In the genomic region with DNA sequence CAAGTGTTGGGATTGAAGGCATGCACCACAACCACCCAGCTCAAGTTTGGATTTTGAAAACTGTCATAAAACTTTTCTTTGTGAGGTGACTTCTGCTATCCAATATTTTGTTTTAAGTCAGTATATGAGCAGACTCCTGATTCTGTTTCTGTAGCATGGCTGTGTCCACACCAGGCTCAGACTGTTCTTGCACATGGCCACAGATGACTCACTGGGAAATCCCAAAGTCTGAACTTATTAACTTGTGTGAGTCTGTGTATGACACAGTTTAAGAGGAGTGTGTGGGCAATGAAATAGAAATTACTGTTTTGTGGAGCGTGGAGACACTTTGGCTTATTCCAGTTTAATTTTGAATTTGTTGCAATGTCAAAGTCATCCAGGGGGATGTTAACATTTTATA, we compare ENCODE assay signal across 27 mouse cellular contexts.
"Had no signal": no experiment of that assay in that cellular context is flagged by ENCODE, and none has a peak within 500 bp of the region (broad histone marks: within the 10 kb centered on the region; RNA-seq: fewer than 3 reads in every experiment).

No protein-coding gene starts in this region.

- H3K4me3 ChIP-seq: embryonic facial prominence, embryonic 10.5 days; embryonic facial prominence, embryonic 12.5 days; embryonic facial prominence, embryonic 13.5 days; embryonic facial prominence, embryonic 15.5 days; erythroblast, embryonic 14.5 days; forebrain, embryonic 10.5 days; forebrain, embryonic 12.5 days; forebrain, embryonic 13.5 days; forebrain, embryonic 15.5 days; gastrocnemius, adult 2 months; heart, adult 2 months had no signal

- H3K27ac ChIP-seq: embryonic facial prominence, embryonic 10.5 days; embryonic facial prominence, embryonic 12.5 days; embryonic facial prominence, embryonic 13.5 days; embryonic facial prominence, embryonic 15.5 days; forebrain, embryonic 10.5 days; forebrain, embryonic 12.5 days; forebrain, embryonic 13.5 days; forebrain, embryonic 15.5 days; gastrocnemius, adult 2 months; heart, adult 2 months had no signal

- ATAC-seq: forebrain, embryonic 13.5 days; forebrain, embryonic 14.5 days; forebrain, embryonic 15.5 days; forebrain, embryonic 16.5 days; forebrain, postnatal 0 days had no signal

- H3K36me3 ChIP-seq: embryonic facial prominence, embryonic 10.5 days; embryonic facial prominence, embryonic 12.5 days; embryonic facial prominence, embryonic 13.5 days; embryonic facial prominence, embryonic 15.5 days; forebrain, embryonic 10.5 days; forebrain, embryonic 12.5 days; forebrain, embryonic 15.5 days had no signal

- H3K9ac ChIP-seq: embryonic facial prominence, embryonic 12.5 days; embryonic facial prominence, embryonic 13.5 days; embryonic facial prominence, embryonic 15.5 days; forebrain, embryonic 12.5 days; forebrain, embryonic 13.5 days; forebrain, embryonic 15.5 days; forebrain, postnatal 0 days had no signal

- H3K4me2 ChIP-seq: embryonic facial prominence, embryonic 12.5 days; embryonic facial prominence, embryonic 13.5 days; embryonic facial prominence, embryonic 15.5 days; forebrain, embryonic 12.5 days; forebrain, embryonic 13.5 days; forebrain, embryonic 15.5 days had no signal

- H3K4me1 ChIP-seq: embryonic facial prominence, embryonic 10.5 days; embryonic facial prominence, embryonic 12.5 days; embryonic facial prominence, embryonic 13.5 days; embryonic facial prominence, embryonic 15.5 days; forebrain, embryonic 10.5 days; forebrain, embryonic 12.5 days; forebrain, embryonic 13.5 days; forebrain, embryonic 15.5 days had no signal

- H3K9me3 ChIP-seq: embryonic facial prominence, embryonic 10.5 days; embryonic facial prominence, embryonic 12.5 days; embryonic facial prominence, embryonic 13.5 days; embryonic facial prominence, embryonic 15.5 days; forebrain, embryonic 10.5 days; forebrain, embryonic 12.5 days; forebrain, embryonic 13.5 days; forebrain, embryonic 15.5 days had no signal

- H3K27me3 ChIP-seq: embryonic facial prominence, embryonic 12.5 days; embryonic facial prominence, embryonic 13.5 days; embryonic facial prominence, embryonic 15.5 days; forebrain, embryonic 12.5 days; forebrain, embryonic 13.5 days; forebrain, embryonic 15.5 days had no signal

- DNase-seq: cerebellum, adult 9-10 months; cerebellum, adult 9-11 months; cerebellum, postnatal 10 days; cerebellum, postnatal 14 days; cerebellum, postnatal 25 days; cerebellum, postnatal 36 days; embryo, embryonic 11 days; forebrain, postnatal 0 days; gastrocnemius, adult 2 months; gastrocnemius, postnatal 10 days; gastrocnemius, postnatal 14 days; gastrocnemius, postnatal 25 days; gastrocnemius, postnatal 36 days; heart, adult 11 months; heart, adult 18-20 months; heart, adult 2 months had no signal
